10 mouse cellular contexts compared by ENCODE assay signal in the genomic region with DNA sequence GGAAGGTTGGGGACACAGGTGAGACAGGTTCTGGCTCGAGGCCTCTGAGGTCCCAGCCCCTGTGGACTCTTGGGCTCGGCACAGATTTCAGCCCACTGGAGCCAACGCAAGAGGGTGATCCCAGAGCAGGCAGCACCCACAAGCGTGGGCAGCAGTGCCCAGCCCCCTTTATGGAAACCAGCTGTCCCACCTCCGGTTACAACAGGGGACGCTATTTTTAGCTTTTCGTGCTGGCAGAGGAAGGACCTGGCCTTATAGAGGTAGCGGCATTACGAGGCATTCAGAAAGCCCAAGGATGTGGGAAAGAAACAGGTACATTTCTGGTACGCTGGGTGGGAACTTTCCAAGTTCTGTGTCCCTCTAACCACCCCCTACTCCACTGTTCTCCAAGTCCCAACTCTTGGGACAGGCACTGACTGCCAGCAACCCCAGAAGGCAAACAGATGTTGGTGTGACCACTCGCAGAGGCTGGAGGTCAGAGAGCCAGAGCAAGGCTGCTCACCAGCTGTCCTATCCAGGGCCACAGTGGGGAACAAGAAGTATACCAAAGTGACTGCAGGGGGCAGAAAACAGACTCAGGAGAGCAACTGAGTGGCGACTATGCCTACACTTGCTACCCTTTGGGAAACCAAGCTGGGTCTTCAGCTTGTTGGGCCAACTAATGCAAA.
DNase-seq lines count a peak whose midpoint lies in the region.
"Had no signal": no experiment of that assay in that cellular context is flagged by ENCODE, and none has a peak within 500 bp of the region (broad histone marks: within the 10 kb centered on the region; RNA-seq: fewer than 3 reads in every experiment).

No protein-coding gene starts in this region.

- intact Hi-C loops in heart, postnatal 25 days (cut with DNase I) = loop anchor here (5.0 kb wide), 1 partner anchor 107 kb away; a partner anchor contains a TSS
- intact Hi-C loops in heart, postnatal 10 days (cut with DNase I) = no loop called here

- peak; percentile 97 for DNase-seq in heart, adult 11 months
- no peak for DNase-seq in heart, postnatal 25 days (ENCODE audit: low spot score)
- DNase-seq in thymus, postnatal 0 days (ENCODE audit: low spot score) = peak; percentile 48
- DNase-seq in thymus, postnatal 36 days = no peak
- DNase-seq in heart, postnatal 10 days = peak; percentile 64 to 72
- peak; percentile 50 for DNase-seq in thymus, postnatal 4 days
- no peak for DNase-seq in ovary, adult 18-20 months (ENCODE audit: low spot score)
- no peak for DNase-seq in c-Kit-positive CD71-positive TER-119-positive erythroid progenitor cells, embryonic 14.5 days (ENCODE audit: low spot score)
- DNase-seq: cerebellum, postnatal 25 days; right cerebral cortex, postnatal 4 days had no signal

Comparison
In these comparisons a context has a peak if more than half of its experiments do, and no peak if none do; other contexts are left out.
1. DNase-seq: peak in heart, adult 11 months (single experiment), thymus, postnatal 0 days (single experiment), heart, postnatal 10 days (2 of 2) and thymus, postnatal 4 days (single experiment); none in heart, postnatal 25 days (single experiment), thymus, postnatal 36 days (0 of 2), ovary, adult 18-20 months (single experiment) and c-Kit-positive CD71-positive TER-119-positive erythroid progenitor cells, embryonic 14.5 days (single experiment).